Mouse (Mus musculus) embryo, embryonic 10 days (tissue): ENCODE data around the gene Fos.
"Not testable (repeated sequence)": the region's sequence is repeated elsewhere in the genome, so short reads cannot be mapped to it uniquely, and the experiment has no call there.

ENCODE experiments used
- DNase-seq: peaks from one replicate; pipeline ENCODE4 v3.0.0-alpha.2; 2015; ENCODE audit warnings: low spot score

Gene Fos

GRCm38 (mm10) chr12:85523421-85524192 lies 49.9 kb downstream of the Fos start:
- DNase-seq = peak; percentile 50

GRCm38 (mm10) chr12:85524193-85524858 lies 50.6 kb downstream of the Fos start:
- DNase-seq = peak; percentile 57

GRCm38 (mm10) chr12:85524859-85525495 lies 51.3 kb downstream of the Fos start:
- DNase-seq = not testable (repeated sequence)
